Mouse (Mus musculus): ENCODE measurements around the gene Grid2. TPM values are rescaled to one million over a fixed set of nuclear protein-coding genes. Genes with fewer than 3 reads are reported as not detected.

The Grid2 gene
- polyA plus RNA-seq, 1 experiment from 2014 or later, result 2.4 TPM

- Histone ChIP-seq H3K36me3 (ENCODE audit: control insufficient read depth, insufficient read depth, low read length) (no peaks in the 10 kb centered on the region), H3K4me1 (ENCODE audit: control insufficient read depth, insufficient read depth, low read length) (no peaks in the 10 kb centered on the region), H3K9me3 (ENCODE audit: control insufficient read depth, low read length) (no peaks in the 10 kb centered on the region), H3K9ac (ENCODE audit: low read depth, low read length) (no peak overlapping the region), H3K4me3 (ENCODE audit: low read depth, low read length) (no peak overlapping the region), H3K27ac (replicated peaks; ENCODE audit: low read depth, low read length) (no peak overlapping the region), H3K27me3 (replicated peaks; ENCODE audit: control insufficient read depth, insufficient read depth, low read length) (no peaks in the 10 kb centered on the region), H3K4me2 (ENCODE audit: low read depth, low read length) (no peak overlapping the region)
- no peak for DNase-seq (ENCODE audit: low spot score)
- no peak for ATAC-seq (ENCODE audit: low read depth)
- 87% methylated on average over 2 of the region's 2 CpGs for WGBS
Measured at GRCm38 (mm10) chr6:64264224-64264623, 1008.5 kb downstream of the Grid2 start.

GRCm38 (mm10) chr6:64274319-64275114, 1018.8 kb downstream of the Grid2 start:
- no peaks in the 10 kb centered on the region for H3K4me1 ChIP-seq (ENCODE audit: control insufficient read depth, insufficient read depth, low read length)
- DNase-seq (ENCODE audit: low spot score) (no peak), ATAC-seq (ENCODE audit: low read depth) (no peak)
- no peak overlapping the region for H3K4me3 ChIP-seq (ENCODE audit: low read depth, low read length)
- H3K36me3 ChIP-seq (ENCODE audit: control insufficient read depth, insufficient read depth, low read length), result no peaks in the 10 kb centered on the region
- no peaks in the 10 kb centered on the region for H3K9me3 ChIP-seq (ENCODE audit: control insufficient read depth, low read length)
- H3K4me2 ChIP-seq (ENCODE audit: low read depth, low read length), result no peak overlapping the region
- no peaks in the 10 kb centered on the region for H3K27me3 ChIP-seq (replicated peaks; ENCODE audit: control insufficient read depth, insufficient read depth, low read length)
- WGBS, result 51% methylated on average over 2 of the region's 2 CpGs
- H3K27ac ChIP-seq (replicated peaks; ENCODE audit: low read depth, low read length), result no peak overlapping the region
- H3K9ac ChIP-seq (ENCODE audit: low read depth, low read length), result no peak overlapping the region

GRCm38 (mm10) chr6:64279927-64280326, 1024.3 kb downstream of the Grid2 start:
- Histone ChIP-seq H3K4me1 (ENCODE audit: control insufficient read depth, insufficient read depth, low read length) (no peaks in the 10 kb centered on the region), H3K4me2 (ENCODE audit: low read depth, low read length) (no peak overlapping the region), H3K27me3 (replicated peaks; ENCODE audit: control insufficient read depth, insufficient read depth, low read length) (no peaks in the 10 kb centered on the region), H3K9me3 (ENCODE audit: control insufficient read depth, low read length) (no peaks in the 10 kb centered on the region), H3K36me3 (ENCODE audit: control insufficient read depth, insufficient read depth, low read length) (no peaks in the 10 kb centered on the region), H3K9ac (ENCODE audit: low read depth, low read length) (no peak overlapping the region), H3K4me3 (ENCODE audit: low read depth, low read length) (no peak overlapping the region), H3K27ac (replicated peaks; ENCODE audit: low read depth, low read length) (no peak overlapping the region)
- no peak for DNase-seq (ENCODE audit: low spot score)
- no peak for ATAC-seq (ENCODE audit: low read depth)
- 88% methylated on average over 2 of the region's 2 CpGs for WGBS

GRCm38 (mm10) chr6:64293761-64294160, 1038.1 kb downstream of the Grid2 start:
- Histone ChIP-seq H3K4me1 (ENCODE audit: control insufficient read depth, insufficient read depth, low read length) (no peaks in the 10 kb centered on the region), H3K4me2 (ENCODE audit: low read depth, low read length) (no peak overlapping the region), H3K36me3 (ENCODE audit: control insufficient read depth, insufficient read depth, low read length) (no peaks in the 10 kb centered on the region), H3K27ac (replicated peaks; ENCODE audit: low read depth, low read length) (no peak overlapping the region), H3K9me3 (ENCODE audit: control insufficient read depth, low read length) (no peaks in the 10 kb centered on the region), H3K27me3 (replicated peaks; ENCODE audit: control insufficient read depth, insufficient read depth, low read length) (no peaks in the 10 kb centered on the region), H3K9ac (ENCODE audit: low read depth, low read length) (no peak overlapping the region), H3K4me3 (ENCODE audit: low read depth, low read length) (no peak overlapping the region)
- no peak for DNase-seq (ENCODE audit: low spot score)
- WGBS, result 71% methylated on average over 1 of the region's 1 CpGs
- ATAC-seq (ENCODE audit: low read depth), result no peak

- Histone ChIP-seq H3K9me3 (ENCODE audit: control insufficient read depth, low read length) (no peaks in the 10 kb centered on the region), H3K27ac (replicated peaks; ENCODE audit: low read depth, low read length) (no peak overlapping the region), H3K9ac (ENCODE audit: low read depth, low read length) (no peak overlapping the region), H3K27me3 (replicated peaks; ENCODE audit: control insufficient read depth, insufficient read depth, low read length) (no peaks in the 10 kb centered on the region), H3K4me2 (ENCODE audit: low read depth, low read length) (no peak overlapping the region), H3K36me3 (ENCODE audit: control insufficient read depth, insufficient read depth, low read length) (no peaks in the 10 kb centered on the region), H3K4me1 (ENCODE audit: control insufficient read depth, insufficient read depth, low read length) (no peaks in the 10 kb centered on the region), H3K4me3 (ENCODE audit: low read depth, low read length) (no peak overlapping the region)
- ATAC-seq (ENCODE audit: low read depth) (no peak), DNase-seq (ENCODE audit: low spot score) (no peak)
- 60% methylated on average over 1 of the region's 1 CpGs for WGBS
Measured at GRCm38 (mm10) chr6:64297633-64298032, 1042.0 kb downstream of the Grid2 start.

GRCm38 (mm10) chr6:64304709-64305476, 1049.2 kb downstream of the Grid2 start:
- H3K4me3 ChIP-seq (ENCODE audit: low read depth, low read length), result no peak overlapping the region
- no peak for ATAC-seq (ENCODE audit: low read depth)
- no peaks in the 10 kb centered on the region for H3K27me3 ChIP-seq (replicated peaks; ENCODE audit: control insufficient read depth, insufficient read depth, low read length)
- no peak overlapping the region for H3K4me2 ChIP-seq (ENCODE audit: low read depth, low read length)
- H3K4me1 ChIP-seq (ENCODE audit: control insufficient read depth, insufficient read depth, low read length), result no peaks in the 10 kb centered on the region
- no peaks in the 10 kb centered on the region for H3K9me3 ChIP-seq (ENCODE audit: control insufficient read depth, low read length)
- H3K36me3 ChIP-seq (ENCODE audit: control insufficient read depth, insufficient read depth, low read length), result no peaks in the 10 kb centered on the region
- no peak overlapping the region for H3K9ac ChIP-seq (ENCODE audit: low read depth, low read length)
- no peak for DNase-seq (ENCODE audit: low spot score)
- H3K27ac ChIP-seq (replicated peaks; ENCODE audit: low read depth, low read length), result no peak overlapping the region
- 72% methylated on average over 2 of the region's 2 CpGs for WGBS

- H3K9me3 ChIP-seq (ENCODE audit: control insufficient read depth, low read length), result no peaks in the 10 kb centered on the region
- H3K27me3 ChIP-seq (replicated peaks; ENCODE audit: control insufficient read depth, insufficient read depth, low read length), result no peaks in the 10 kb centered on the region
- H3K4me3 ChIP-seq (ENCODE audit: low read depth, low read length), result no peak overlapping the region
- 64% methylated on average over 1 of the region's 1 CpGs for WGBS
- H3K27ac ChIP-seq (replicated peaks; ENCODE audit: low read depth, low read length), result no peak overlapping the region
- H3K9ac ChIP-seq (ENCODE audit: low read depth, low read length), result no peak overlapping the region
- H3K36me3 ChIP-seq (ENCODE audit: control insufficient read depth, insufficient read depth, low read length), result no peaks in the 10 kb centered on the region
- H3K4me2 ChIP-seq (ENCODE audit: low read depth, low read length), result no peak overlapping the region
- DNase-seq (ENCODE audit: low spot score), result no peak
- ATAC-seq (ENCODE audit: low read depth), result no peak
- H3K4me1 ChIP-seq (ENCODE audit: control insufficient read depth, insufficient read depth, low read length), result no peaks in the 10 kb centered on the region
Measured at GRCm38 (mm10) chr6:64308631-64309030, 1053.0 kb downstream of the Grid2 start.

- DNase-seq (ENCODE audit: low spot score), result no peak
- 95% methylated on average over 1 of the region's 1 CpGs for WGBS
Measured at GRCm38 (mm10) chr6:64313132-64313531, 1057.5 kb downstream of the Grid2 start.

More at GRCm38 (mm10) chr6:64313132-64313531, 1057.5 kb downstream of the Grid2 start:
- H3K4me2 ChIP-seq (ENCODE audit: low read depth, low read length), result no peak overlapping the region
- ATAC-seq (ENCODE audit: low read depth), result no peak
- H3K9ac ChIP-seq (ENCODE audit: low read depth, low read length), result no peak overlapping the region
- H3K4me1 ChIP-seq (ENCODE audit: control insufficient read depth, insufficient read depth, low read length), result no peaks in the 10 kb centered on the region
- H3K27ac ChIP-seq (replicated peaks; ENCODE audit: low read depth, low read length), result no peak overlapping the region
- H3K36me3 ChIP-seq (ENCODE audit: control insufficient read depth, insufficient read depth, low read length), result no peaks in the 10 kb centered on the region
- no peaks in the 10 kb centered on the region for H3K27me3 ChIP-seq (replicated peaks; ENCODE audit: control insufficient read depth, insufficient read depth, low read length)
- H3K9me3 ChIP-seq (ENCODE audit: control insufficient read depth, low read length), result no peaks in the 10 kb centered on the region
- no peak overlapping the region for H3K4me3 ChIP-seq (ENCODE audit: low read depth, low read length)
